Mouse (Mus musculus): ENCODE results near the gene Tns2. TPM values are rescaled to one million over a fixed set of nuclear protein-coding genes. Genes with fewer than 3 reads are reported as not detected.

Gene Tns2
- polyA plus RNA-seq (2014; fragmentation: Illumina TruSeq; extraction: RNeasy Lipid Tissue Mini Kit (QIAGEN cat#74804)), result 31.9 TPM

GRCm38 (mm10) chr15:102100161-102100981, at the start of gene Tns2:
TSS of gene Tns2 (plus strand) at chr15:102100413.

DNA sequence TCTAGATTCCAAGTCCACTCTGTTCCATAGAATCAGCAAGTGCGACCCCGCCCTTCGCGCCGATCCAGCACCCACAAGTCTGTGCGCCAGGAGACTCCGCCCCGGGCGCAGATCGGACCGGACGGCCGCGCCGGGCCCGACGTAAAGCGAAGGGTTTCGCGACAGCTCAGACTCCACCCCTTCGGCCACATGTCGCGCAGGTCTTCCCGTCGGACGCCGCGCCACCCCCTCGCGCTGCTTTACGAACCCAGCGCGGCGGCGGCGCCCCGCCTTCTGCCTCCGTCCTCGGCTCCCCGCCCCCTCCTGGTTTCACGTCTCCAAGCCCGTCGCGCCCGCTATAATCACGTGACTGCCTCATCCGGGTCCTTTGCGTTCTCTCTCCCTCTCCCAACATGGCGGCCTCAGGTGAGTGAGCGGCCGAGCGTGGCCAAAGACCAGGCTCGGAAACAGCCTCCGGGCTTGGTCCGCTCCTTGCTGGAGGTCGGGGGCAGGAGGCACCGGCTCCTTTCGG, 26.6 kb upstream of the Tns2 start, which contains the start of gene Eif4b:
TSS of gene Eif4b (plus strand) at position 215 of the 511 bp plus-strand sequence.

DNA sequence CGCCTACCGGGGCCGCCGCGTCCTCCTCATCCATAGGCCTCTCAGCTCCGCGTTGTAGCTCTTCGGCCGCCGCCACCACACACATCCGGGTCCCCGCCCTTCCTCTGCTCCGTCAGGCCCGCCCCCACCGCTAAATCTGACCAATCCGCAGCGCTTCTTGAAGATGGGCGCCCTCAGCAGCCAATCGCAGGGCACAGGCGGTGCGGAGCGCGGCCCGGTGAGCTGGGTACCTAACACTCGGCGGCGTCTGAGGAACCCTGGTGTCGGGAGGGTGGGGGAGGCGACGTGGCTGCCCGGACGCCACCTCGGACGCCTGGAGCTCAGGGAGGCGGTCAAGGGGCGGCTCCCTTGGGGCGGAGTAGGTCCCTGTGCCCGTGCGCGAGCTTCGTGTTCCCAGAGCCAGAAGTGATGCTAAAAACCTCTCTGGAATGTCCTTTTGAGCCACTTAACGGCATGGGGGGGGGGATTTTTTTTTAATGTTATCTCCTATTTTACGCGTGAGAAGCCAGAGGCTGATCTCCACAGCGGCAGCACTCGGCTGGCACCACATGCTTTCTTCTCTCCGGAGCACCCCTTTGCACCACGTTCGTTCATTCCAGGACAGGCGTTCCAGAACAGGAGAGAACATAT, 36.0 kb downstream of the Tns2 start, which contains the start of gene Spryd3:
TSS of gene Spryd3 (minus strand) at position 106 of the 630 bp plus-strand sequence.

GRCm38 (mm10) chr15:102144274-102144711, 44.1 kb downstream of the Tns2 start, which contains the start of gene Igfbp6:
TSS of gene Igfbp6 (plus strand) at chr15:102144362.

GRCm38 (mm10) chr15:102150301-102151135, 50.3 kb downstream of the Tns2 start, which contains the start of gene Soat2:
TSS of gene Soat2 (plus strand) at chr15:102150526.

Other genes with a start within 250 kb of the Tns2 start
- gene Krt1, start 249.6 kb upstream of the Tns2 start, polyA plus RNA-seq (2014; fragmentation: Illumina TruSeq; extraction: RNeasy Lipid Tissue Mini Kit (QIAGEN cat#74804)), result 0.23 TPM
- gene Krt77, start 230.7 kb upstream of the Tns2 start, polyA plus RNA-seq (2014; fragmentation: Illumina TruSeq; extraction: RNeasy Lipid Tissue Mini Kit (QIAGEN cat#74804)), result not detected
- not detected for gene Krt76, start 207.5 kb upstream of the Tns2 start, polyA plus RNA-seq (2014; fragmentation: Illumina TruSeq; extraction: RNeasy Lipid Tissue Mini Kit (QIAGEN cat#74804))
- not detected for gene Krt4, start 175.7 kb upstream of the Tns2 start, polyA plus RNA-seq (2014; fragmentation: Illumina TruSeq; extraction: RNeasy Lipid Tissue Mini Kit (QIAGEN cat#74804))
- gene Krt79, start 160.1 kb upstream of the Tns2 start, polyA plus RNA-seq (2014; fragmentation: Illumina TruSeq; extraction: RNeasy Lipid Tissue Mini Kit (QIAGEN cat#74804)), result 0.48 TPM
- gene Krt78, start 146.1 kb upstream of the Tns2 start, polyA plus RNA-seq (2014; fragmentation: Illumina TruSeq; extraction: RNeasy Lipid Tissue Mini Kit (QIAGEN cat#74804)), result not detected
- gene Krt8, start 95.9 kb upstream of the Tns2 start, polyA plus RNA-seq (2014; fragmentation: Illumina TruSeq; extraction: RNeasy Lipid Tissue Mini Kit (QIAGEN cat#74804)), result 4.1 TPM
- 1.4 TPM for gene Krt18, start 72.2 kb upstream of the Tns2 start, polyA plus RNA-seq (2014; fragmentation: Illumina TruSeq; extraction: RNeasy Lipid Tissue Mini Kit (QIAGEN cat#74804))
- gene Eif4b, start 26.6 kb upstream of the Tns2 start, polyA plus RNA-seq (2014; fragmentation: Illumina TruSeq; extraction: RNeasy Lipid Tissue Mini Kit (QIAGEN cat#74804)), result 326 TPM
- 0.23 TPM for gene Spryd3, start 35.8 kb downstream of the Tns2 start, polyA plus RNA-seq (2014; fragmentation: Illumina TruSeq; extraction: RNeasy Lipid Tissue Mini Kit (QIAGEN cat#74804))
- not detected for gene Igfbp6, start 43.9 kb downstream of the Tns2 start, polyA plus RNA-seq (2014; fragmentation: Illumina TruSeq; extraction: RNeasy Lipid Tissue Mini Kit (QIAGEN cat#74804))
- gene Soat2, start 50.1 kb downstream of the Tns2 start, polyA plus RNA-seq (2014; fragmentation: Illumina TruSeq; extraction: RNeasy Lipid Tissue Mini Kit (QIAGEN cat#74804)), result not detected
- 59.5 TPM for gene Zfp740, start 102.8 kb downstream of the Tns2 start, polyA plus RNA-seq (2014; fragmentation: Illumina TruSeq; extraction: RNeasy Lipid Tissue Mini Kit (QIAGEN cat#74804))
- gene Csad, start 104.3 kb downstream of the Tns2 start, polyA plus RNA-seq (2014; fragmentation: Illumina TruSeq; extraction: RNeasy Lipid Tissue Mini Kit (QIAGEN cat#74804)), result 19.4 TPM
- gene Itgb7, start 131.5 kb downstream of the Tns2 start, polyA plus RNA-seq (2014; fragmentation: Illumina TruSeq; extraction: RNeasy Lipid Tissue Mini Kit (QIAGEN cat#74804)), result not detected
- 11.1 TPM for gene Rarg, start 157.1 kb downstream of the Tns2 start, polyA plus RNA-seq (2014; fragmentation: Illumina TruSeq; extraction: RNeasy Lipid Tissue Mini Kit (QIAGEN cat#74804))
- not detected for gene Gm9918, start 170.2 kb downstream of the Tns2 start, polyA plus RNA-seq (2014; fragmentation: Illumina TruSeq; extraction: RNeasy Lipid Tissue Mini Kit (QIAGEN cat#74804))
- 0.94 TPM for gene Mfsd5, start 179.0 kb downstream of the Tns2 start, polyA plus RNA-seq (2014; fragmentation: Illumina TruSeq; extraction: RNeasy Lipid Tissue Mini Kit (QIAGEN cat#74804))
- gene Espl1, start 195.9 kb downstream of the Tns2 start, polyA plus RNA-seq (2014; fragmentation: Illumina TruSeq; extraction: RNeasy Lipid Tissue Mini Kit (QIAGEN cat#74804)), result 0.57 TPM
- gene Pfdn5, start 225.7 kb downstream of the Tns2 start, polyA plus RNA-seq (2014; fragmentation: Illumina TruSeq; extraction: RNeasy Lipid Tissue Mini Kit (QIAGEN cat#74804)), result 58.6 TPM
- gene Myg1, start 231.3 kb downstream of the Tns2 start, polyA plus RNA-seq (2014; fragmentation: Illumina TruSeq; extraction: RNeasy Lipid Tissue Mini Kit (QIAGEN cat#74804)), result 5.9 TPM

Data from ovary, adult 10 weeks (tissue).